Mouse (Mus musculus) stomach, postnatal 0 days (tissue): ENCODE measurements at regions not wholly inside any gene's neighbourhood (a gene's known extent, or its start where the extent isn't known, plus 50 kb on each side); places are given as distances from the start of the nearest gene placed in this dataset.
"Not testable (repeated sequence)": the region's sequence is repeated elsewhere in the genome, so short reads cannot be mapped to it uniquely, and the experiment has no call there.

Experiments
- ATAC-seq: fragments of 200-750 bp; cut with Nextera tagmentation; 2 replicates; pipeline ENCODE4 v1.8.0; 2017; ENCODE audit not compliant: low FRiP score, low TSS enrichment
- DNase-seq: peaks from one replicate; pipeline ENCODE4 v3.0.0-alpha.2; 2016; ENCODE audit warnings: low spot score
- H3K27ac ChIP-seq: fragments of 300-500 bp; sonication (generic); replicated peaks from 2 replicates; pipeline ENCODE4 v1.5.1; 2014; ENCODE audit warnings: mild to moderate bottlenecking, control low read depth
- H3K27me3 ChIP-seq: fragments of 300-500 bp; sonication (generic); 2 replicates; pipeline ENCODE4 v1.6.1; 2014; ENCODE audit warnings: low read length; ENCODE audit not compliant: control insufficient read depth, insufficient read depth
- H3K36me3 ChIP-seq: fragments of 300-500 bp; sonication (generic); 2 replicates; pipeline ENCODE4 v1.6.1; 2014; ENCODE audit warnings: low read length, mixed read lengths; ENCODE audit not compliant: control insufficient read depth, insufficient read depth
- H3K4me1 ChIP-seq: fragments of 300-500 bp; sonication (generic); replicated peaks from 2 replicates; pipeline ENCODE4 v1.6.1; 2014; ENCODE audit warnings: antibody characterized with exemption; ENCODE audit not compliant: control insufficient read depth, insufficient read depth
- H3K4me2 ChIP-seq: fragments of 300-500 bp; sonication (generic); replicated peaks from 2 replicates; pipeline ENCODE4 v1.6.1; 2014; ENCODE audit warnings: low read depth, mild to moderate bottlenecking, control low read depth, moderate library complexity
- H3K4me3 ChIP-seq: fragments of 300-500 bp; sonication (generic); 2 replicates; pipeline ENCODE4 v1.5.1; 2014; ENCODE audit warnings: low read depth, low read length, control low read depth
- H3K9ac ChIP-seq: fragments of 300-500 bp; sonication (generic); 2 replicates; pipeline ENCODE4 v1.6.1; 2014; ENCODE audit warnings: mild to moderate bottlenecking, low read length, control low read depth, mixed read lengths
- H3K9me3 ChIP-seq: fragments of 300-500 bp; sonication (generic); 2 replicates; pipeline ENCODE4 v1.6.1; 2016; ENCODE audit warnings: low read length; ENCODE audit not compliant: control insufficient read depth
- WGBS: fragments of 180-500 bp; shearing (Covaris S2); extraction: QIAGEN DNeasy Blood & Tissue Kit; methylation state at CpG from one replicate; pipeline ENCODE4 v1.1.7; 2014; 5-methylcytosine and 5-hydroxymethylcytosine counted together

- DNase-seq, result not testable (repeated sequence)
These were observed 96.7 kb downstream of the Zfp369 start for GRCm38 (mm10) chr13:65375273-65375672.

GRCm38 (mm10) chr13:65379411-65379810, 100.8 kb downstream of the Zfp369 start:
- H3K27ac ChIP-seq, H3K4me2 ChIP-seq, DNase-seq, H3K27me3 ChIP-seq, H3K4me3 ChIP-seq, ATAC-seq, H3K4me1 ChIP-seq, H3K9me3 ChIP-seq, H3K9ac ChIP-seq, H3K36me3 ChIP-seq: not testable (repeated sequence)
- WGBS, result 53% methylated on average over 19 of the region's 21 CpGs

More at GRCm38 (mm10) chr13:65375273-65375672, 96.7 kb downstream of the Zfp369 start:
- not testable (repeated sequence) for H3K9ac ChIP-seq, ATAC-seq, H3K9me3 ChIP-seq, H3K4me2 ChIP-seq, H3K4me3 ChIP-seq, H3K27me3 ChIP-seq, H3K4me1 ChIP-seq, H3K36me3 ChIP-seq, H3K27ac ChIP-seq
- WGBS, result 89% methylated on average over 1 of the region's 2 CpGs

- not testable (repeated sequence) for H3K36me3 ChIP-seq, DNase-seq, H3K4me3 ChIP-seq, H3K9me3 ChIP-seq, H3K4me2 ChIP-seq, H3K27ac ChIP-seq, H3K27me3 ChIP-seq, H3K4me1 ChIP-seq, H3K9ac ChIP-seq, ATAC-seq
- 66% methylated on average over 4 of the region's 4 CpGs for WGBS
These were observed 97.5 kb upstream of the Gm10139 start for GRCm38 (mm10) chr13:65414990-65415389.

GRCm38 (mm10) chr13:65420201-65420600, 92.3 kb upstream of the Gm10139 start:
- H3K4me3 ChIP-seq, H3K4me2 ChIP-seq, H3K4me1 ChIP-seq, H3K36me3 ChIP-seq, H3K27ac ChIP-seq, H3K27me3 ChIP-seq, ATAC-seq, H3K9ac ChIP-seq, H3K9me3 ChIP-seq: not testable (repeated sequence)
- DNase-seq, result peak; percentile 11
- WGBS, result 10% methylated on average over 23 of the region's 28 CpGs
